Mouse (Mus musculus) limb, embryonic 15.5 days (tissue): ENCODE results near the gene Guca1a. TPM values are rescaled to one million over a fixed set of nuclear protein-coding genes. Genes with fewer than 3 reads are reported as not detected.
A peak's percentile ranks its signal among the peaks of the same experiment; 100 is the strongest.

Experiments
- ATAC-seq: fragments of 200-750 bp; cut with Nextera tagmentation; 2 replicates; pipeline ENCODE4 v1.8.0; 2017; ENCODE audit warnings: low read depth, moderate TSS enrichment; ENCODE audit not compliant: insufficient number of reproducible peaks, low FRiP score, low TSS enrichment
- H3K27ac ChIP-seq: fragments of 300-500 bp; sonication (generic); 2 replicates; pipeline ENCODE4 v1.5.1; 2015; ENCODE audit warnings: moderate library complexity, mild to moderate bottlenecking, inconsistent platforms
- H3K27me3 ChIP-seq: fragments of 300-500 bp; sonication (generic); 2 replicates; pipeline ENCODE4 v1.6.1; 2015; ENCODE audit warnings: inconsistent platforms
- H3K36me3 ChIP-seq: fragments of 300-500 bp; sonication (generic); 2 replicates; pipeline ENCODE4 v1.6.1; 2015; ENCODE audit warnings: inconsistent platforms
- H3K4me1 ChIP-seq: fragments of 300-500 bp; sonication (generic); 2 replicates; pipeline ENCODE4 v1.6.1; 2015; ENCODE audit warnings: inconsistent platforms
- H3K4me2 ChIP-seq: fragments of 300-500 bp; sonication (generic); 2 replicates; pipeline ENCODE4 v1.6.1; 2015; ENCODE audit warnings: mild to moderate bottlenecking, inconsistent platforms
- H3K4me3 ChIP-seq: fragments of 300-500 bp; sonication (generic); 2 replicates; pipeline ENCODE4 v1.5.1; 2015; ENCODE audit warnings: mild to moderate bottlenecking, inconsistent platforms
- H3K9ac ChIP-seq: fragments of 300-500 bp; sonication (generic); 2 replicates; pipeline ENCODE4 v1.6.1; 2015; ENCODE audit warnings: inconsistent platforms
- H3K9me3 ChIP-seq: fragments of 300-500 bp; sonication (generic); 2 replicates; pipeline ENCODE4 v1.6.1; 2016; ENCODE audit warnings: inconsistent platforms
- WGBS: fragments of 180-500 bp; shearing (Covaris S2); methylation state at CpG from one replicate; pipeline ENCODE4 v1.1.7; 2015; 5-methylcytosine and 5-hydroxymethylcytosine counted together
- polyA plus RNA-seq: library from polyadenylated mRNA; unstranded; fragments of >200 nt; fragmentation: Nextera tagmentation; extraction: Ambion mirVana; gene quantifications from 2 replicates; pipeline ENCODE4 v1.2.1, GENCODE M21; 2015

Guca1a gene
- polyA plus RNA-seq, 1 experiment from 2014 or later: 6.2 TPM

DNA sequence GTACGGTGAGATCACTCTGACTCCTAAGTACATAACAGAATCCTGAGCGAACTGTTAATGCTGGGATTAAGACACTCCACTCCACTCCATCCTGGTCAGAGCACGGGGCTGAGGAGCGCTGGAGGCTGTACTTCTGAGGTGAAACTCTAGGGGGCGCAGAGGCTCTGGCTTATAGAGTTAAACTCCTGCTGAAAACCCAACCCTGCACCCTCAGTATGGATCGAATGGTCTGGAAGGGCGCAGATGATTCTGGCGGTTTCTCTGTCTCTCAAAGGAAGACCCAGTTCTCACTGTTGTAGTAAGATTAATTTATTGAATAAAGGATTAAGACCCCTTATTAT, 8.1 kb upstream of the Guca1a start:
- Histone ChIP-seq H3K27me3 (peaks cover 32% of the 10 kb centered on the region), H3K4me1 (0 out of 2 replicates have a peak, but pooled peaks cover 7% of the 10 kb centered on the region), H3K27ac (no peak overlapping the region), H3K4me3 (no peak overlapping the region), H3K36me3 (no peaks in the 10 kb centered on the region), H3K9ac (no peak overlapping the region), H3K9me3 (no peaks in the 10 kb centered on the region), H3K4me2 (no peak overlapping the region)
- 22% methylated on average over 8 of the region's 8 CpGs for WGBS
- ATAC-seq: no peak

DNA sequence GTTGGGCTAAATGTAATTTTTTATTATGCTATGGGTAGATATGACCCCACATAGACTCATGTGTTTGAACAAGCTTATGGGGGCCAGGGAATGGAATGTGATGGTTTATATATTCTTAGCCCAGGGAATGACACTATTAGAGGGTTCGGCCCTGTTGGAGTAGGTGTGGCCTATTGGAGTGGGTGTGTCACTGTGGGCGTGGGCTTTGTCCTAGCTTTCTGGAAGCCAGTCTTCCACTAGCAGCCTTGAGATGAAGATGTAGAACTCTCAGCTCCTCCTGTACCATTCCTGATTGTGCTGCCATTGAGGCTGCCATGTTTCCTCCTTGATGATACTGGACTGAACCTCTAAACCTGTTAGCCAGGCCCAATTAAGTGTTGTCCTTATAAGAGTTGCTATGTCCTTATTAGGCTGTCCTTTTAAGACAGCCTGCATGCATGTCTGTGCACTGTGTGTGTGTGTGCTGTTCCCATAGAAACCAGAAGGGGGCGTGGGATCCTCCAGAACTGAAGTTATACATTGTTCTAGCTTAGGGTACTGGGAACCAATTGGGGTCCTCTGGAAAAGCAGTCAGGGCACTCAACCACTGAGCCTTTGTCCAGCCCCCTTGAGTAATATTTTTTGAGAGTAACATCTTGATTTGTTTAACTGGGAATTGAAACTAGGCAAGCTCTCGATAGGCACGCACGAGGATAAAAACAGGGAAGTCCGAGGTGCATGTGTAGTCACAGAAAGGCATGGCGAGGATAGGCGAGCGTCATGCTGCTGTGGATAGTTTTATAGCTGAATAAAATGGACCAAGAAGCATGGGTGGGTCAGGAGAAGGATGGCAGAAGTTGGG, 7.6 kb upstream of the Guca1a start:
- Histone ChIP-seq H3K4me1 (0 out of 2 replicates have a peak, but pooled peaks cover 7% of the 10 kb centered on the region), H3K27ac (no peak overlapping the region), H3K4me2 (no peak overlapping the region), H3K9me3 (no peaks in the 10 kb centered on the region), H3K36me3 (no peaks in the 10 kb centered on the region), H3K4me3 (no peak overlapping the region), H3K9ac (no peak overlapping the region), H3K27me3 (peaks cover 26% of the 10 kb centered on the region)
- WGBS: 53% methylated on average over 10 of the region's 10 CpGs
- no peak for ATAC-seq

DNA sequence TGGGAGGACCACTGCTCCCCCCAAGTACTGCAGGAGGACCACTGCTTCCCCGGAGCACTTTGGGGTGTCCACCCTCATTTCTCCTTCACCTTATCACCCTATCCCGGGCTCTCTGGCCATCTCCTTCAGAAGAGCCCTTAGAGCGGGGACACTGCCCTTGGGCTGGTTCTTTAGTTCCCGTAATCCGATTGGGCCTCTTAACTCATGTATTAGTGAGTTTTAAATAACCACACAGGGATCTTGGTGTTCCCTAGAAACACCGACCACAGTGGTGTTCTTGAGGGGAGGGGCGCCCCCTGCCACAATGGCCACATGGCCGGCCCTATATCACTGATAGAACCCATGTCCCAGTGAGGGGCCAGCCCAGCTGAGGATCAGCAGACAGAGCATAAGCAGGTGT, 1.3 kb downstream of the Guca1a start:
- WGBS: 81% methylated on average over 8 of the region's 8 CpGs
- peaks cover 41% of the 10 kb centered on the region for H3K27me3 ChIP-seq
- ATAC-seq: no peak
- no peak overlapping the region for H3K9ac ChIP-seq
- H3K4me3 ChIP-seq: no peak overlapping the region
- no peak overlapping the region for H3K27ac ChIP-seq
- H3K4me1 ChIP-seq: peaks cover 16% of the 10 kb centered on the region; the same call in 1 of the 2 replicates
- no peaks in the 10 kb centered on the region for H3K9me3 ChIP-seq
- H3K36me3 ChIP-seq: no peaks in the 10 kb centered on the region
- H3K4me2 ChIP-seq: no peak overlapping the region

DNA sequence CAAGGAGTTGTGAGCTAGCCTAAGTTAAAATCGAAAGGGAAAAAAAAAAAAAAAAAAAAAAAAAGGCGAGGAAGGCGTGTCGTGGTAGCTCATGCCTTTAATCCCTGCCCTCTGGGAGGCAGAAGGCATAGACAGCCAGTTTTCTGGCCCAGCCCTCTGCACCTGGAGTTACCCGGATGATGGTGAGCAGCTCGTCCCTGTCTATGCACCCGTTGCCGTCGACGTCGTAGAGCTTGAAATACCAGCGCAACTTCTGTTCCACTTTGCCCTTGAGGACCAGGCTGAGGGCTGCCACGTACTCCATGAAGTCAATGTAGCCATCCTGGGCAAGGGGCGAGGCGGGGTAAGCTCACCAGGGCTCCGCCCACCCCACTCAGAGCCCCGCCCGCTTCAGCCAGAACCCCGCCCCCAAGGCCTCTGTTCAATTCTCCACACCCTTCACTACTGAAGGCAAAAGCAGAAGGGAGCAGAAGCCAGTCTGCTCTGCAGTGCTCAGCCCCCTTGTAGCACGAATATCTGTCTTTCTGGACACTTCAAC, 4.9 kb downstream of the Guca1a start:
- H3K36me3 ChIP-seq: no peaks in the 10 kb centered on the region
- H3K4me1 ChIP-seq: peaks cover 16% of the 10 kb centered on the region; the same call in 1 of the 2 replicates
- no peaks in the 10 kb centered on the region for H3K9me3 ChIP-seq
- H3K9ac ChIP-seq: no peak overlapping the region
- peak overlapping the region; percentile 52 for H3K4me2 ChIP-seq
- no peak overlapping the region for H3K27ac ChIP-seq
- H3K27me3 ChIP-seq: peaks cover 37% of the 10 kb centered on the region
- H3K4me3 ChIP-seq: peak overlapping the region; percentile 38
- 3% methylated on average over 19 of the region's 20 CpGs for WGBS
- ATAC-seq: peak; percentile 78

DNA sequence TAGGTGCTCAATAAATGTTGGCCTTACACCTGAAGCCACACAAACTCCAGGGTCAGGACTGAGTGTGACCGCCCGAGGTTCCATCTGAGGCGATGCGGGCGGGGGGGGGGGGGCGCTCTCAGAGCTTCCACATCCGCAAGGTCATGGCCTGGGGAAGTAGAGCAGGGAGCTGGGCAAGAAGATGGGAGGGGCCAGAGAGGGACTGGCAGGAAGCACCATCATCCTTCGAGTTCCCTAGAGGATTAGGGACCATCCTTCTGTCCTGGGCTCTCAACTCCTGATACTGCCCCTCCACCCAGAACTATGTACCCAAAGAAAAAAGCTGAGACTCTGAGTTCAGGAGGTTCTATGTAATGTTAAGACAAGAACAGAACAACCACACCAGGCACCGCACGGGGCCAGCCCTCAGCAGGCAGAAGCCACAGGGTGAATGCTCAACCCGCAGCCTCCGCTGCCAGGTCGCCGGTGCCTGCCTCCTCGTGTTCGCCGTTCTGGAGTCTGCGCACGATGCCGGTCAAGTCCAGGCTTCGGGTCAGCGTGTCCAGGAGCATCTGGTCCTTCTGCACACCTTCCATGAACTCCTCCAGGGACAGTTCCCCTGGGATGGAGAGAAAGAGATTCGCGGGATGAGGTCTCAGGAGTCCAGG, 6.0 kb downstream of the Guca1a start:
- peak overlapping the region; percentile 38 for H3K4me3 ChIP-seq
- WGBS: 25% methylated on average over 24 of the region's 24 CpGs
- no peak overlapping the region for H3K27ac ChIP-seq
- H3K9me3 ChIP-seq: no peaks in the 10 kb centered on the region
- ATAC-seq: no peak
- H3K27me3 ChIP-seq: peaks cover 32% of the 10 kb centered on the region
- H3K36me3 ChIP-seq: no peaks in the 10 kb centered on the region
- peak overlapping the region; percentile 52 for H3K4me2 ChIP-seq
- peaks cover 16% of the 10 kb centered on the region; the same call in 1 of the 2 replicates for H3K4me1 ChIP-seq
- H3K9ac ChIP-seq: 0 out of 2 replicates have a peak overlapping the region, but pooled peaks have one; percentile 26

DNA sequence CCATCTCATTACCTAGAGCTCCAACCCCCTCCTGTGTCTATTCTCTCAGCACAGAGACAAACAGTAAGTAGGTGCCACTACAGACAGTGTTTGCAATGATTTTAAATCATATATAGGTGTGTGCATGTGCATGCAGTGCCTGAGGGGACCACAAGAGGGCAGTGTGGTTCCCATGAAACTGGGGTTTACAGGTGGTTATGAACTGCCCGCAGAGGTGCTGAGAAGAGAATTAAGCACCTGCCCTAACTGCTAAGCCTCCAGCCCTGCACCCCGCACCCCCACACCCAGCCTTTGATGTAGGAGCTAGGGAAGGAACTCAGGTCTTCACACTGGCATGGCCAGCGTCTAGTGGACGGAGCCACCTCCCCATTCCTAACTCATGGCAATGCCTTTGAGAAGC, 13.7 kb downstream of the Guca1a start:
- no peaks in the 10 kb centered on the region for H3K4me1 ChIP-seq
- 62% methylated on average over 4 of the region's 4 CpGs for WGBS
- no peaks in the 10 kb centered on the region for H3K9me3 ChIP-seq
- H3K9ac ChIP-seq: no peak overlapping the region
- H3K36me3 ChIP-seq: peaks cover 3% of the 10 kb centered on the region; the same call in 1 of the 2 replicates
- no peak for ATAC-seq
- H3K27me3 ChIP-seq: no peaks in the 10 kb centered on the region
- no peak overlapping the region for H3K4me2 ChIP-seq
- no peak overlapping the region for H3K27ac ChIP-seq
- H3K4me3 ChIP-seq: no peak overlapping the region

DNA sequence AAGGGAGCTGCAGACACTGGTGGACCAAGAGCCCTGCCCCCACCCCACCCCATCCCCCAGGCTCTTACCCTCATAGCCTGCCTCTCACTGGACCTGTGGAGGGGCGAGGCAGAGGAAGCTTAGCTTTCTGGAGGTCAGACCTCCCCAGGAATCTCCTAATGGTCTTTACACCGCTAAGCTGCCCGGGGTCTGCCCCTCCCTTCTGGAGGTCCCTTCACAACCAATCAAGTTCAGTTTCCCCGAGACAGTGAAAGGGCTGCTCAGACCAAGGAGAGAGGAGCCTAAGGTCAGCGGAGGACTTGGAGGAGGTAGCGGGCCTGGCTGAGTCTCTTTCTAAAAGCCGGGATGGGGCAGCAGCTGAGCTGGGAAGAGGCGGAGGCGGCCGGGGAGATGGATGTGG, 15.2 kb downstream of the Guca1a start, which contains the start of gene Guca1b:
TSS of gene Guca1b (plus strand) at position 249 of the 400 bp plus-strand sequence.
- H3K27me3 ChIP-seq: no peaks in the 10 kb centered on the region
- H3K9me3 ChIP-seq: no peaks in the 10 kb centered on the region
- H3K27ac ChIP-seq: no peak within 1 kb of the TSS
- no peak for ATAC-seq
- WGBS: 36% methylated on average over 10 of the region's 10 CpGs
- H3K9ac ChIP-seq: no peak within 1 kb of the TSS
- H3K4me3 ChIP-seq: no peak within 1 kb of the TSS
- H3K36me3 ChIP-seq: peaks cover 14% of the 10 kb centered on the region
- no peak within 1 kb of the TSS for H3K4me2 ChIP-seq
- H3K4me1 ChIP-seq: no peaks in the 10 kb centered on the region

DNA sequence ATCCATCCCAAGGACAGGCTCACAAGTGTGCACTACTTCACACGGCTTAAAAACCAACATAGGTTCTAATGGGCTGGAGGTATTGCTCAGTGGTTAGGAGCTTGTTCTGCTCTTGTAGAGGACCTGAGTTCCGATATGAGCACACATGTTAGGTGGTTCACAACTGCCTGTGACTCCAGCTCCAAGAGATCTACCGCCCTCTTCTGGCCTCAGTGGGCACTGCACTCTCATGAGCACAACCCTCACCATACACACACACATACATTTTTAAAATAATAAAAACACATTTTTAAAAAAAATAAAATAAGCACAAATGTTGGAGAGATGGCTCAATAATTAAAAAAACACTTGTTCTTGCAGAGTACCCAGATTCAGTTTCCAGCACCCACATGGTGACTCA, 16.3 kb downstream of the Guca1a start:
- H3K9ac ChIP-seq: no peak overlapping the region
- no peak overlapping the region for H3K4me3 ChIP-seq
- no peak for ATAC-seq
- no peak overlapping the region for H3K27ac ChIP-seq
- no peaks in the 10 kb centered on the region for H3K4me1 ChIP-seq
- no peaks in the 10 kb centered on the region for H3K9me3 ChIP-seq
- no peaks in the 10 kb centered on the region for H3K27me3 ChIP-seq
- WGBS: 90% methylated on average over 3 of the region's 3 CpGs
- peaks cover 24% of the 10 kb centered on the region for H3K36me3 ChIP-seq
- no peak overlapping the region for H3K4me2 ChIP-seq

DNA sequence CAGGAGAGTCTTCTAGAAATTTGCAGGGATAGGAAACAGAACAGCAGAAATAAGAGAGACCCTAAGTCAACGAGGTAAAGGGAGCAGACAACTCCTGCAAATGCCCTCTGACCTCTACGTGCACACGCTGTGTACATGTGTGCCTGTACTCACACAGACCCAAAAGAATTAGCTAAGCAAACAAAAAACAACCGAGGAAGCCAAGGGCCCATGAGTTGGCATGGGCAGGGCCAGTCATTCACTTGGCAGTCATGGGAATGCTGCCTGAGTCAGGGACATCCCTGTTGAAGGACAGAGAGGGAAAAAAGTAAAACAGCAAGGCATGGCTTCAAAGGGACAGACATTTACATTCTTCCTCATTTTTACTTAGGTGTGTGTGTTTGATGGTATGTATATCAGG, 17.1 kb downstream of the Guca1a start:
- H3K9ac ChIP-seq: no peak overlapping the region
- H3K27me3 ChIP-seq: no peaks in the 10 kb centered on the region
- H3K36me3 ChIP-seq: peaks cover 31% of the 10 kb centered on the region
- no peaks in the 10 kb centered on the region for H3K4me1 ChIP-seq
- H3K9me3 ChIP-seq: no peaks in the 10 kb centered on the region
- H3K4me2 ChIP-seq: no peak overlapping the region
- no peak overlapping the region for H3K27ac ChIP-seq
- WGBS: 83% methylated on average over 4 of the region's 4 CpGs
- no peak for ATAC-seq
- no peak overlapping the region for H3K4me3 ChIP-seq

DNA sequence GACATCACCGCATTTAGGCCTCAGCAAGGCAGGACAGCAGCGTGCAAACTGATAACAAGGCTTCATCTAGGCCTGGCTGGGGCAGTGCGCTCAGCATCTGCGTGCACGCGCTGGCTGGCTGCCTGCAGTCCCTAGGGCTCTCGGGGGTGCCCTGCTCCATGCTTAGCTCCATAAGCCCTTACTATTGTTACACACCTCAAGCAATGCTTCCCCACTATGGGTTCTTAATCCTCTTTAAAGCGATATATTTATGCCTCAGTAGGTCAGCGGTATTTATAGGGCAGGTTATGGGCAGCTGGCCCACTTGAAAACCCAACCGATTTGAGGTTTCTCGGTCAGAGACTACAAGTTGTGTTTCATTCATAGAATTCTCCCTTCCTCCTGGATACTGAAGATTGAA, 18.5 kb downstream of the Guca1a start:
- no peak overlapping the region for H3K9ac ChIP-seq
- no peaks in the 10 kb centered on the region for H3K4me1 ChIP-seq
- peaks cover 44% of the 10 kb centered on the region for H3K36me3 ChIP-seq
- H3K4me2 ChIP-seq: no peak overlapping the region
- no peak overlapping the region for H3K27ac ChIP-seq
- no peaks in the 10 kb centered on the region for H3K9me3 ChIP-seq
- H3K27me3 ChIP-seq: no peaks in the 10 kb centered on the region
- H3K4me3 ChIP-seq: no peak overlapping the region
- whole genome bisulfite sequencing: 83% methylated on average over 11 of the region's 11 CpGs
- ATAC-seq: no peak

DNA sequence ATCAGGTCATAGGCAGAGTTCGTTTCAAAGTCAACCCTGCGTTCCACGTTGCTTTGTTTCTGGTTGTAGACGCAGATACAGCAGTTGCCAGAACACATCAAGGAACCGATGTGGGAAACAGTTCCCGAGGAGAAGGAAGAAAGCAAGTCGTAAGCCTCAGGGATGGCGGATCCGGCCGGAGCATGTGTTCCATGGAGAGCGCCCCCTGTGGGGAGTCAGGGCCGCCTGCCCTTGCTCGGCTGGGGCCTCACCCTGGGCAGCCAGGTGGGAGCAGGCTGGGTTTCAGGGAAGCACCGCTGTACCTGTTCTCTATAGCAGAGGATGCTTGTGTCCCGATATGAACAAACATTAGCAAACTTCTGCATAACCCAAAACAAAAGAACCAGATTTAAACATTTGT, 22.3 kb downstream of the Guca1a start:
- 78% methylated on average over 15 of the region's 15 CpGs for WGBS
- Histone ChIP-seq H3K36me3 (peaks cover 81% of the 10 kb centered on the region), H3K27me3 (no peaks in the 10 kb centered on the region), H3K4me1 (no peaks in the 10 kb centered on the region), H3K9me3 (no peaks in the 10 kb centered on the region), H3K4me2 (no peak overlapping the region), H3K4me3 (no peak overlapping the region), H3K9ac (no peak overlapping the region), H3K27ac (no peak overlapping the region)
- no peak for ATAC-seq

DNA sequence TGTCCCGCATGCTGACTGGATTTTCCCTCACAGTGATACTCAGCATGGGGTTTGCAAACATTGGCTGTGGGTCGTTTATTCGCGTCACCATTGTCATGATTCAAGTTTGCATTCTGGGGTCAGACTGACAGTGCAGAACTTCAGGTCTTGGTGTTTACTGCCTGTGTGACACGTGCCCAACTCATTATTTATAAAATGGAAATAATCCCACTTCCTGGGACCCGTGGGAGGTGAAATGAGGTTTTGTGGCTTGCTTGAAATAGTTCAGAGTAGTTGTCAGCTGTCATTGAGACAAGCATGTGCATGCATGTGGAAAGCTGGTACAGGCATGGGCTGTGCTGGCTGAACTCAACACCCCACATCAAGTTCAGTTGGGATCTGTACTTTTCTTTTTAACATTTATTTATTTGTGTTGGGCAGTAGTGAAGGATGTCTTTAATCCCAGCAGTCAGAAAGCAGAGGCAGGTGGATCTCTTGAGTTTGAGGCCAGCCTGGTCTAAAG, 23.6 kb downstream of the Guca1a start:
- 81% methylated on average over 6 of the region's 6 CpGs for WGBS
- H3K9me3 ChIP-seq: no peaks in the 10 kb centered on the region
- H3K9ac ChIP-seq: no peak overlapping the region
- no peaks in the 10 kb centered on the region for H3K4me1 ChIP-seq
- no peak for ATAC-seq
- H3K4me2 ChIP-seq: no peak overlapping the region
- H3K27me3 ChIP-seq: no peaks in the 10 kb centered on the region
- H3K4me3 ChIP-seq: no peak overlapping the region
- H3K36me3 ChIP-seq: peaks cover 91% of the 10 kb centered on the region
- no peak overlapping the region for H3K27ac ChIP-seq
